Mouse (Mus musculus): ENCODE measurements at regions not wholly inside any gene's neighbourhood (a gene's known extent, or its start where the extent isn't known, plus 50 kb on each side); places are given as distances from the start of the nearest gene placed in this dataset.
"Not testable (repeated sequence)": the region's sequence is repeated elsewhere in the genome, so short reads cannot be mapped to it uniquely, and the experiment has no call there.

DNA sequence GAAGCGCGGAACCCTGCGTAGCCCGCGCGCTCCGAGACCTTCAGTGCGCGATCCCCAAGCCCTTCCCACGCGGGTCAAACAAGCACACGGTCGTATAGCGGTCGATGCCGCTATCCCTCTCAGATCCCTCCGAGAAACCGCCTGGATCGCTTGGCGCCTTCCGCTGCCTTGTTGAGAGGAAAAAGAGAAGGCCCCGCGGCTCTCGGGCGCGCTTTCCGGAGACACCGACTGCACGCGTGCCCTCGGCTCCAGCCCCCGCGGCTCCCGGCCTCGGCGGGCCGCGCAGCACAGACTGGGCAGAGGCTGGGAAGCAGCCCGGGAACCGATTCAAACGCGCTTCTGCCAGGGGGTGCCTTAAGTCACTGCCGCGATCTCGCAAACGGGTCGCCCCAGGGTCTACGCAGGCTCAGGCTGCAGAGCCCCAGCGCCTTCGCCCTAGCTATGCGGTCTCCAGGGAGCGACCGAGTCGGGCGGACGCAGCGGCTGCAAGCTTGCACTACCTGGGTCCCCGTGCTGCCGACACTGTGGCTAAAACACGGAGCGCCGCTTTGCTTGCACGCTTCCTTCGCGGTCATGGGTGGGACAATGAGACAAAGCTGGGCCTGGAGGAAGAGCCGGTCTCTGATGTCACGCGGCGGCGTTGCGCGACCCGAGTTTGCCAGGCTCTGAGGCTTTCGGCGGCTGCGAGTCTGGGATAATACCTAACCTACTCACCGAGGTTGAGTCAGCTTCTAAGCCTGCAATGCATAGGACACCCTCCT is 87.3 kb downstream of the Crisp4 start:
- TF ChIP-seq CTCF (IDR thresholded peaks at IDR 0.05; ENCODE audit: low read depth): no peak
- no peak for ATAC-seq
- H3K36me3 ChIP-seq (ENCODE audit: control insufficient read depth, insufficient read depth): no peaks in the 10 kb centered on the region

DNA sequence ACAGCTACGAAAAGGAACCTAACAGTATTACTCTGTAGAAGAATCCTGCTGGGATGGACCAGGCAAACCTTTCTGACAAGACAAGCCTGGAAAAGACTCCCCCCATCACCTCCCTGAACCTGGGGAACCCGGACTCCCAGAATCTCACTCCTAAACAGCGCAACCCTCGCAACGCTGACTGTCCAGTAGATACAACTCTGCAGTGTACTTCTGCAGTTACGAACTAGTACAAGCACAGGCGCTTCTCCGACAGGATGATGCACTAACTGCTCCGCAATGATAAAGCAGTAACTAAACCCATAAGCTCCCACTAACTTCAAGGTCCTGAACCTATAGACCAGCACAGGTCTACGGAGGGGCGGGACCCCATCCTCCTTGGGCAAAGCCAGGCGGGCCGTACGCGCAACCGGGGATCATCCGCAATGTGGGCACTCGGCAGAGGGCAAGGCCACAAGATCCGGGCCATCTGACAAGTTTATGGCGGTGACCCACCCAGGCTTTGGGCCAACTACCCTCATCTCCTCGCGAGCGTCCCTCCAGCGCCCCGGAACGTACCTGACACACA is 88.0 kb downstream of the Crisp4 start:
- Histone ChIP-seq H3K4me2 (replicated peaks; ENCODE audit: low read depth) (peak overlapping the region; percentile 62), H3K4me3 (ENCODE audit: low read depth, low read length) (peak overlapping the region; percentile 34), H3K27ac (ENCODE audit: low read depth, low read length) (no peak overlapping the region), H3K9me3 (ENCODE audit: control insufficient read depth) (no peaks in the 10 kb centered on the region), H3K9ac (ENCODE audit: low read depth, low read length) (no peak overlapping the region), H3K36me3 (ENCODE audit: control insufficient read depth, insufficient read depth) (no peaks in the 10 kb centered on the region), H3K4me1 (replicated peaks; ENCODE audit: control insufficient read depth, insufficient read depth, low read length) (no peaks in the 10 kb centered on the region), H3K27me3 (replicated peaks; ENCODE audit: control insufficient read depth, insufficient read depth, low read length) (peaks cover 28% of the 10 kb centered on the region)
- WGBS: 2% methylated on average over 26 of the region's 26 CpGs
- TF ChIP-seq CTCF (IDR thresholded peaks at IDR 0.05; ENCODE audit: low read depth): no peak
- ATAC-seq: no peak

More for the DNA sequence above, 87.3 kb downstream of the Crisp4 start:
- H3K4me3 ChIP-seq (ENCODE audit: low read depth, low read length): peak overlapping the region; percentile 34
- H3K27me3 ChIP-seq (replicated peaks; ENCODE audit: control insufficient read depth, insufficient read depth, low read length): peaks cover 28% of the 10 kb centered on the region
- no peak overlapping the region for H3K27ac ChIP-seq (ENCODE audit: low read depth, low read length)
- peak overlapping the region; percentile 62 for H3K4me2 ChIP-seq (replicated peaks; ENCODE audit: low read depth)
- H3K9me3 ChIP-seq (ENCODE audit: control insufficient read depth): no peaks in the 10 kb centered on the region
- WGBS: 1% methylated on average over 75 of the region's 77 CpGs
- no peak overlapping the region for H3K9ac ChIP-seq (ENCODE audit: low read depth, low read length)
- no peaks in the 10 kb centered on the region for H3K4me1 ChIP-seq (replicated peaks; ENCODE audit: control insufficient read depth, insufficient read depth, low read length)

- H3K9ac ChIP-seq (ENCODE audit: low read depth, low read length); H3K9me3 ChIP-seq (ENCODE audit: control insufficient read depth); H3K4me2 ChIP-seq (replicated peaks; ENCODE audit: low read depth); H3K4me3 ChIP-seq (ENCODE audit: low read depth, low read length); H3K27ac ChIP-seq (ENCODE audit: low read depth, low read length); H3K4me1 ChIP-seq (replicated peaks; ENCODE audit: control insufficient read depth, insufficient read depth, low read length); ATAC-seq; H3K36me3 ChIP-seq (ENCODE audit: control insufficient read depth, insufficient read depth): not testable (repeated sequence)
- WGBS: 6% methylated on average over 11 of the region's 11 CpGs
- peaks cover 28% of the 10 kb centered on the region for H3K27me3 ChIP-seq (replicated peaks; ENCODE audit: control insufficient read depth, insufficient read depth, low read length)
These were observed 88.7 kb downstream of the Crisp4 start for GRCm38 (mm10) chr1:18057003-18057402.

GRCm38 (mm10) chr1:18030226-18030625 is 115.5 kb downstream of the Crisp4 start:
- 59% methylated on average over 3 of the region's 3 CpGs for WGBS
- Histone ChIP-seq H3K27ac (ENCODE audit: low read depth, low read length) (no peak overlapping the region), H3K36me3 (ENCODE audit: control insufficient read depth, insufficient read depth) (no peaks in the 10 kb centered on the region), H3K27me3 (replicated peaks; ENCODE audit: control insufficient read depth, insufficient read depth, low read length) (no peaks in the 10 kb centered on the region), H3K4me1 (replicated peaks; ENCODE audit: control insufficient read depth, insufficient read depth, low read length) (no peaks in the 10 kb centered on the region), H3K9ac (ENCODE audit: low read depth, low read length) (no peak overlapping the region), H3K4me2 (replicated peaks; ENCODE audit: low read depth) (no peak overlapping the region), H3K9me3 (ENCODE audit: control insufficient read depth) (no peaks in the 10 kb centered on the region), H3K4me3 (ENCODE audit: low read depth, low read length) (no peak overlapping the region)
- no peak for TF ChIP-seq CTCF (IDR thresholded peaks at IDR 0.05; ENCODE audit: low read depth)
- ATAC-seq: no peak

DNA sequence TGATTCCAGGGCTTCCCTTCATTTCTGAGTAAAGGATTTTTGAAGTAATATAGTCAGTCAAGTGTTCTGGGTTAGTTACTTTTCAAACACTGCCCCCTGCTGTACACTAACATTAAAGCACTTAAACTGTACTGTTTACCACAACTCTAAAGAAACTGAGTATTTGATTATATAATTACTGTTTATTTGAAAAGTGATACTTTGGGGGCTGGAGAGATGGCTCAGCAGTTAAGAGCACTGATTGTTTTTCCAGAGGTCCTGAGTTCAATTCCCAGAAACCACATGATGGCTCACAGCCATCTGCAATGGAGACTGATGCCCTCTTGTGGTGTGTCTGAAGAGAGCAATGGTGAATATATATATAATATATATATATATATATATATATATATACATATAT is 132.8 kb downstream of the Crisp4 start:
- not testable (repeated sequence) for ATAC-seq; H3K9ac ChIP-seq (ENCODE audit: low read depth, low read length); H3K36me3 ChIP-seq (ENCODE audit: control insufficient read depth, insufficient read depth); H3K9me3 ChIP-seq (ENCODE audit: control insufficient read depth); H3K4me3 ChIP-seq (ENCODE audit: low read depth, low read length); H3K4me2 ChIP-seq (replicated peaks; ENCODE audit: low read depth); H3K27me3 ChIP-seq (replicated peaks; ENCODE audit: control insufficient read depth, insufficient read depth, low read length); H3K4me1 ChIP-seq (replicated peaks; ENCODE audit: control insufficient read depth, insufficient read depth, low read length); H3K27ac ChIP-seq (ENCODE audit: low read depth, low read length)
- peak; percentile 44 for TF ChIP-seq CTCF (IDR thresholded peaks at IDR 0.05; ENCODE audit: low read depth)

- H3K4me3 ChIP-seq (ENCODE audit: low read depth, low read length): no peak overlapping the region
- no peak overlapping the region for H3K4me2 ChIP-seq (replicated peaks; ENCODE audit: low read depth)
- H3K36me3 ChIP-seq (ENCODE audit: control insufficient read depth, insufficient read depth): no peaks in the 10 kb centered on the region
- H3K4me1 ChIP-seq (replicated peaks; ENCODE audit: control insufficient read depth, insufficient read depth, low read length): no peaks in the 10 kb centered on the region
- no peaks in the 10 kb centered on the region for H3K27me3 ChIP-seq (replicated peaks; ENCODE audit: control insufficient read depth, insufficient read depth, low read length)
- H3K9me3 ChIP-seq (ENCODE audit: control insufficient read depth): no peaks in the 10 kb centered on the region
- peak; percentile 72 for TF ChIP-seq CTCF (IDR thresholded peaks at IDR 0.05; ENCODE audit: low read depth)
- ATAC-seq: no peak
- no peak overlapping the region for H3K27ac ChIP-seq (ENCODE audit: low read depth, low read length)
- H3K9ac ChIP-seq (ENCODE audit: low read depth, low read length): no peak overlapping the region
- 7% methylated on average over 3 of the region's 3 CpGs for WGBS
These were observed 165.1 kb downstream of the Crisp4 start for GRCm38 (mm10) chr1:17980604-17981003.

Measured in intestine, postnatal 0 days (tissue).